Mouse (Mus musculus): ENCODE data around the gene Mael. TPM values are rescaled to one million over a fixed set of nuclear protein-coding genes. Genes with fewer than 3 reads are reported as not detected.

The Mael gene
- polyA plus RNA-seq, 1 experiment from 2014 or later, result not detected

- H3K9me3 ChIP-seq, result no peaks in the 10 kb centered on the region
- 87% methylated on average over 7 of the region's 7 CpGs for WGBS
These were observed 27.6 kb upstream of the Mael start for GRCm38 (mm10) chr1:166266001-166266705.

GRCm38 (mm10) chr1:166259526-166259925 is 21.0 kb upstream of the Mael start:
- H3K27ac ChIP-seq, result no peak overlapping the region
- H3K9ac ChIP-seq, result no peak overlapping the region
- H3K27me3 ChIP-seq (replicated peaks), result 0 out of 2 replicates have a peak, but pooled peaks cover 3% of the 10 kb centered on the region
- WGBS, result 83% methylated on average over 6 of the region's 6 CpGs
- no peak overlapping the region for H3K4me3 ChIP-seq
- peaks cover 26% of the 10 kb centered on the region for H3K4me1 ChIP-seq
- H3K9me3 ChIP-seq, result no peaks in the 10 kb centered on the region
- ATAC-seq (ENCODE audit: low FRiP score, low read depth), result no peak
- no peaks in the 10 kb centered on the region for H3K36me3 ChIP-seq
- no peak overlapping the region for H3K4me2 ChIP-seq (replicated peaks)

More at GRCm38 (mm10) chr1:166266001-166266705, 27.6 kb upstream of the Mael start:
- no peak overlapping the region for H3K27ac ChIP-seq
- peaks cover 18% of the 10 kb centered on the region for H3K36me3 ChIP-seq
- no peaks in the 10 kb centered on the region for H3K4me1 ChIP-seq
- no peak overlapping the region for H3K4me3 ChIP-seq
- no peak overlapping the region for H3K9ac ChIP-seq
- no peaks in the 10 kb centered on the region for H3K27me3 ChIP-seq (replicated peaks)
- no peak for ATAC-seq (ENCODE audit: low FRiP score, low read depth)
- no peak overlapping the region for H3K4me2 ChIP-seq (replicated peaks)

DNA sequence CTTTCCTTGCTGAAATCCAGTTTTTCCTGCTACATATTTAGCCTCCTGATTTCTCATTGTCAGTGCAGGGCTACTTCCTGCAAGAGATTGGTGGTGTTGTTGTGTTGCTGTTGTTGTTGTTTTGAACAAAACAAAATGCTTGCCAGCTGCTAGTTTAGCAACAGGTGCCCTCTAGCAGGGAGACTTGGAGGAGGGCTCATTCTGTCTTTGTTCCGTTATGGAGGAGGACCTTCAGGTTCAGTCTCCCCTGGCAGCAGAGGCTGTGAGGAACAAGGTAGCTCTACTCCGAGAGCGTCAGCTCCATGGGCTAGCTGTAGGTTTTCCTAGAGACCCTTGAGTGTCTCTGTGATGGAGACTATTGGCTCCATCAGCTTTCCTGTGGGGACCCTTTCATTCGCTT is 18.4 kb upstream of the Mael start:
- no peak for ATAC-seq (ENCODE audit: low FRiP score, low read depth)
- 0 out of 2 replicates have a peak, but pooled peaks cover 3% of the 10 kb centered on the region for H3K27me3 ChIP-seq (replicated peaks)
- no peak overlapping the region for H3K9ac ChIP-seq
- no peaks in the 10 kb centered on the region for H3K36me3 ChIP-seq
- peak overlapping the region; percentile 86 for H3K4me2 ChIP-seq (replicated peaks)
- H3K4me1 ChIP-seq, result peaks cover 30% of the 10 kb centered on the region
- H3K4me3 ChIP-seq, result no peak overlapping the region
- WGBS, result 74% methylated on average over 4 of the region's 4 CpGs
- no peak overlapping the region for H3K27ac ChIP-seq
- no peaks in the 10 kb centered on the region for H3K9me3 ChIP-seq

- no peaks in the 10 kb centered on the region for H3K36me3 ChIP-seq
- 0 out of 2 replicates have a peak, but pooled peaks cover 3% of the 10 kb centered on the region for H3K27me3 ChIP-seq (replicated peaks)
- 8% methylated on average over 6 of the region's 6 CpGs for WGBS
- H3K4me2 ChIP-seq (replicated peaks), result peak overlapping the region; percentile 86
- peaks cover 30% of the 10 kb centered on the region for H3K4me1 ChIP-seq
- no peaks in the 10 kb centered on the region for H3K9me3 ChIP-seq
- no peak overlapping the region for H3K9ac ChIP-seq
- ATAC-seq (ENCODE audit: low FRiP score, low read depth), result peak; percentile 47; the same call in 1 of the 2 replicates
- no peak overlapping the region for H3K27ac ChIP-seq
- H3K4me3 ChIP-seq, result peak overlapping the region; percentile 53
These were observed 17.8 kb upstream of the Mael start for GRCm38 (mm10) chr1:166256302-166256701.

GRCm38 (mm10) chr1:166255651-166256050 is 17.1 kb upstream of the Mael start:
- H3K4me1 ChIP-seq, result peaks cover 30% of the 10 kb centered on the region
- peak overlapping the region; percentile 86 for H3K4me2 ChIP-seq (replicated peaks)
- H3K9me3 ChIP-seq, result no peaks in the 10 kb centered on the region
- no peak for ATAC-seq (ENCODE audit: low FRiP score, low read depth)
- 0 out of 2 replicates have a peak overlapping the region, but pooled peaks have one; percentile 26 for H3K9ac ChIP-seq
- WGBS, result 21% methylated on average over 2 of the region's 2 CpGs
- peak overlapping the region; percentile 53 for H3K4me3 ChIP-seq
- H3K36me3 ChIP-seq, result no peaks in the 10 kb centered on the region
- H3K27me3 ChIP-seq (replicated peaks), result 0 out of 2 replicates have a peak, but pooled peaks cover 3% of the 10 kb centered on the region
- no peak overlapping the region for H3K27ac ChIP-seq

- no peaks in the 10 kb centered on the region for H3K36me3 ChIP-seq
- H3K4me2 ChIP-seq (replicated peaks), result peak overlapping the region; percentile 86
- H3K4me3 ChIP-seq, result peak overlapping the region; percentile 53
- 13% methylated on average over 8 of the region's 8 CpGs for WGBS
- peaks cover 30% of the 10 kb centered on the region for H3K4me1 ChIP-seq
- no peak for ATAC-seq (ENCODE audit: low FRiP score, low read depth)
- H3K27ac ChIP-seq, result no peak overlapping the region
- no peaks in the 10 kb centered on the region for H3K9me3 ChIP-seq
- 0 out of 2 replicates have a peak, but pooled peaks cover 3% of the 10 kb centered on the region for H3K27me3 ChIP-seq (replicated peaks)
- H3K9ac ChIP-seq, result peak overlapping the region; percentile 18; the same call in 1 of the 2 replicates
These were observed 16.5 kb upstream of the Mael start for GRCm38 (mm10) chr1:166255091-166255490.

GRCm38 (mm10) chr1:166253898-166254894 is 15.6 kb upstream of the Mael start, which contains the start of gene Ildr2:
Gene Ildr2, plus strand, starts transcription at chr1:166254139.
- peak within 1 kb of the TSS; percentile 51 for H3K9ac ChIP-seq
- H3K27ac ChIP-seq, result no peak within 1 kb of the TSS
- ATAC-seq (ENCODE audit: low FRiP score, low read depth), result peak; percentile 75
- H3K4me2 ChIP-seq (replicated peaks), result peak within 1 kb of the TSS; percentile 86
- WGBS, result under 1% methylated on average over 72 of the region's 72 CpGs
- no peaks in the 10 kb centered on the region for H3K9me3 ChIP-seq
- no peaks in the 10 kb centered on the region for H3K36me3 ChIP-seq
- H3K4me3 ChIP-seq, result peak within 1 kb of the TSS; percentile 53
- H3K27me3 ChIP-seq (replicated peaks), result 0 out of 2 replicates have a peak, but pooled peaks cover 3% of the 10 kb centered on the region
- H3K4me1 ChIP-seq, result peaks cover 30% of the 10 kb centered on the region

- no peaks in the 10 kb centered on the region for H3K9me3 ChIP-seq
- no peaks in the 10 kb centered on the region for H3K4me1 ChIP-seq
- H3K4me2 ChIP-seq (replicated peaks), result no peak overlapping the region
- ATAC-seq (ENCODE audit: low FRiP score, low read depth), result no peak
- no peaks in the 10 kb centered on the region for H3K27me3 ChIP-seq (replicated peaks)
- WGBS, result 92% methylated on average over 6 of the region's 6 CpGs
- H3K27ac ChIP-seq, result no peak overlapping the region
- H3K36me3 ChIP-seq, result no peaks in the 10 kb centered on the region
- no peak overlapping the region for H3K9ac ChIP-seq
- no peak overlapping the region for H3K4me3 ChIP-seq
These were observed 5.7 kb upstream of the Mael start for GRCm38 (mm10) chr1:166244285-166244684.

- H3K4me1 ChIP-seq, result no peaks in the 10 kb centered on the region
- no peak for ATAC-seq (ENCODE audit: low FRiP score, low read depth)
- no peak overlapping the region for H3K27ac ChIP-seq
- no peak overlapping the region for H3K9ac ChIP-seq
- 89% methylated on average over 4 of the region's 4 CpGs for WGBS
- no peak overlapping the region for H3K4me2 ChIP-seq (replicated peaks)
- no peaks in the 10 kb centered on the region for H3K36me3 ChIP-seq
- H3K9me3 ChIP-seq, result no peaks in the 10 kb centered on the region
- H3K27me3 ChIP-seq (replicated peaks), result no peaks in the 10 kb centered on the region
- no peak overlapping the region for H3K4me3 ChIP-seq
These were observed 24.4 kb downstream of the Mael start for GRCm38 (mm10) chr1:166214181-166214580.

DNA sequence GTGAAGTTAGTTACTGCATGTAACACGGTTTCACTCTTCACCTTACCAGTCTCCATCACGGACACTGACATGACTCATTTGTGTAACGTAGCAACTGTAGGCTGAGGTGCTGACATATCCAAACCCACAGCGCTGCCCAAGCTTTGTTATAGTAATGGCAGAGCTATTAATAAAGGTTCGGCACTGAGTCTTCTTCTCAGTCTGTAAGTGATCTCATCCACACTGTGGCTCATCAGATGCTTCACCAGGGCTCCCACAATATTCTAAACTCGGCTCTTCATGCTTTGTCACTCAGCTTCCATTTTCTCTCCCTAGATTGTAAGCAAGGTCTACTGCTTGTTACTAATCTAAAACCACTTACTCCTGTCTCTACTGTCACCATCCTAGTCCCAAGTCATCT is 29.2 kb downstream of the Mael start:
- H3K4me3 ChIP-seq, result no peak overlapping the region
- H3K27ac ChIP-seq, result no peak overlapping the region
- H3K9me3 ChIP-seq, result no peaks in the 10 kb centered on the region
- H3K9ac ChIP-seq, result no peak overlapping the region
- 84% methylated on average over 6 of the region's 6 CpGs for WGBS
- ATAC-seq (ENCODE audit: low FRiP score, low read depth), result no peak
- H3K4me2 ChIP-seq (replicated peaks), result no peak overlapping the region
- no peaks in the 10 kb centered on the region for H3K4me1 ChIP-seq
- no peaks in the 10 kb centered on the region for H3K36me3 ChIP-seq
- no peaks in the 10 kb centered on the region for H3K27me3 ChIP-seq (replicated peaks)

- Histone ChIP-seq H3K27ac (no peak overlapping the region), H3K4me2 (replicated peaks) (no peak overlapping the region), H3K27me3 (replicated peaks) (no peaks in the 10 kb centered on the region), H3K4me1 (no peaks in the 10 kb centered on the region), H3K4me3 (no peak overlapping the region), H3K9me3 (no peaks in the 10 kb centered on the region), H3K36me3 (no peaks in the 10 kb centered on the region), H3K9ac (no peak overlapping the region)
- 77% methylated on average over 3 of the region's 3 CpGs for WGBS
- ATAC-seq (ENCODE audit: low FRiP score, low read depth), result no peak
These were observed 33.4 kb downstream of the Mael start for GRCm38 (mm10) chr1:166205159-166205558.

DNA sequence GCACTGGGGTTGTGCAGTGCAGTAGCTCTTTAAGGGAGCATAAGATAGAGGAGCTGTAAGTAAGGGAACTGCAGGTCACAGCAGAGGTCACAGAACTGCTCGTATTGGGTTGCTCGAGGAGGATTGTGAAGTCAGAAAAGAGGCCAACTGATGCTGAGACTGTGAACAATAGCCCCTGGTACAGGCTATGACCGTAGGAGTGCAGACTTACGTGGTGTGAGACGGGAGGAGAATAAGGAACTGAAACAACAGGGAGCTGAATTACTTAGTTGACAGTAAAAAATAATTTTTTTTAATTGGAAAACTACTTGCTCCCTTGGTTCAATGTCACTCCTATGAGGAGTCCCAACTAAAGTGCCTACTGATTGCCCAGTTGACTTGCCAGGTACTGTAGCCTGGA is 34.4 kb downstream of the Mael start:
- no peaks in the 10 kb centered on the region for H3K27me3 ChIP-seq (replicated peaks)
- H3K36me3 ChIP-seq, result no peaks in the 10 kb centered on the region
- H3K4me1 ChIP-seq, result no peaks in the 10 kb centered on the region
- no peak overlapping the region for H3K4me2 ChIP-seq (replicated peaks)
- no peak overlapping the region for H3K9ac ChIP-seq
- no peak overlapping the region for H3K4me3 ChIP-seq
- no peak overlapping the region for H3K27ac ChIP-seq
- no peaks in the 10 kb centered on the region for H3K9me3 ChIP-seq
- no peak for ATAC-seq (ENCODE audit: low FRiP score, low read depth)
- 32% methylated on average over 5 of the region's 5 CpGs for WGBS

Measured in neural tube, embryonic 12.5 days (tissue).